Mouse (Mus musculus): ENCODE measurements around the gene Amz1.

The Amz1 gene

GRCm38 (mm10) chr5:140800288-140800923 is 76.5 kb downstream of the Amz1 start:
- DNase-seq (ENCODE audit: low read depth, low spot score), result no peak

DNA sequence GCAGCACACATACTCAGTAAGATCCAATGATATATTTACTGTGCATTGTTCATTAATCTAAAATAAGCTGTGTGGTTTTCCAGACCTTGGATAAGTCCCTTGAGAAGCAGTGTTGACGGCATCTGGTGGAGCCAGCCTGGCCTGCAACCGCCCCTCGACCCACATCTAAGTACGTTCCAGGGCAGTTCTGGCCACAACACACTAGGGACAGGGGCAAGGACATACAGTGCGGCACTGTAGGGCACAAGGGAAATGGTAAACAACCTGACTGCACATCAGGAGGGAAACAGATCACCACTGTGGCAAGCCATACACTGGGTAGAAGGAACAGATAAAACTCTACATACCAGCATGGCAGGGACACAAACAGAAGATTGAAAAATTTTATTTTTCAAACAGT is 77.9 kb downstream of the Amz1 start:
- DNase-seq (ENCODE audit: low read depth, low spot score), result no peak

DNA sequence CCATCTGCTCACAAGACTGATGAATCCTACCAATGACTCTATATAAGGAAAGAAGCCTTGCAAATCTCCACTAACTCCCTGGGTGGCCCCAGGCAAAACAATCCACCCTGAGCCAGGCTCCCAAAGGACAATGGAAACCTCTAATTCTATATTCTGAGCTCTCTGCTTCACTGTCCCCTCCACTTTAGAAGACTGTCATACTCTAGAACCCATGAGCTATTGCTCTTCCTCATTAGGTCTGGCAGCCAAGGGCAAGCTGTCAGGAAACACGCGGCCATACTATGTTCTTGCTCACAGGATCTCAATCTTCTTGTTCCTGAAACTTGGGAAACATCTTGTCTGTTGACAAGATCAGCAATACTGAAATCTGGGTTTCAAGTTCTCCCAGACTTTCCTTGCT is 82.3 kb downstream of the Amz1 start:
- no peak for DNase-seq (ENCODE audit: low read depth, low spot score)

- DNase-seq (ENCODE audit: low read depth, low spot score), result no peak
Observed at GRCm38 (mm10) chr5:140806939-140807338, 83.0 kb downstream of the Amz1 start.
